Mouse (Mus musculus) ES-E14 (cell line): ENCODE data around the gene Slc9b1.

Source experiments
- CHD2 ChIP-seq: IDR thresholded peaks from 2 replicates; pipeline ENCODE4 v1.6.1; 2014; ENCODE audit warnings: mild to moderate bottlenecking, low read depth, low read length, inconsistent platforms
- MAFK ChIP-seq: IDR thresholded peaks from 2 replicates; pipeline ENCODE4 v1.6.1; 2014; ENCODE audit warnings: mild to moderate bottlenecking, low read depth, low read length, inconsistent platforms; ENCODE audit not compliant: insufficient read depth
- ZC3H11A ChIP-seq: IDR thresholded peaks from 2 replicates; pipeline ENCODE4 v1.6.1; 2012; ENCODE audit warnings: low read depth, mild to moderate bottlenecking, inconsistent platforms, low read length, borderline replicate concordance
- ZNF384 ChIP-seq: IDR thresholded peaks from 2 replicates; pipeline ENCODE4 v1.6.1; 2012; ENCODE audit warnings: low read depth, low read length, inconsistent platforms

GRCm38 (mm10) chr3:135393186-135393585 lies 45.4 kb downstream of the Slc9b1 start:
- TF ChIP-seq ZNF384 (no peak), CHD2 (no peak), MAFK (no peak), ZC3H11A (no peak)
